Mouse (Mus musculus) ES-E14 (cell line): ENCODE results near the gene Tmem62. TPM values are rescaled to one million over a fixed set of nuclear protein-coding genes. Genes with fewer than 3 reads are reported as not detected.

ENCODE experiments used
- DNase-seq: peaks from one replicate; pipeline ENCODE4 v3.0.0-alpha.2; 2013; ENCODE audit warnings: low read depth, low spot score
- H3K27ac ChIP-seq: 2 replicates; pipeline ENCODE4 v1.5.1; 2012; ENCODE audit warnings: low read depth, mild to moderate bottlenecking, low read length, moderate library complexity, mixed read lengths; ENCODE audit not compliant: poor library complexity, insufficient read depth, severe bottlenecking
- H3K36me3 ChIP-seq: 2 replicates; pipeline ENCODE4 v1.6.1; 2012; ENCODE audit warnings: mild to moderate bottlenecking, low read length, moderate library complexity, mixed read lengths; ENCODE audit not compliant: control insufficient read depth, poor library complexity, insufficient read depth, severe bottlenecking
- H3K4me1 ChIP-seq, 2 experiments: fragments of 150-350 bp in 1 of 2; sonication (generic) in 1 of 2; 2 replicates each; pipeline ENCODE4 v1.6.1; 2012; ENCODE audit warnings: low read length in 2 of 2, mild to moderate bottlenecking in 1 of 2, mixed read lengths in 1 of 2; ENCODE audit not compliant: control insufficient read depth in 2 of 2, insufficient read depth in 2 of 2, poor library complexity in 1 of 2
- H3K4me3 ChIP-seq, 2 experiments: fragments of 150-350 bp in 1 of 2; sonication (generic) in 1 of 2; 2 replicates each; pipeline ENCODE4 v1.5.1; 2012; ENCODE audit warnings: low read length in 2 of 2, low read depth in 1 of 2, mild to moderate bottlenecking in 1 of 2, mixed read lengths in 1 of 2; ENCODE audit not compliant: insufficient read depth in 1 of 2, poor library complexity in 1 of 2, severe bottlenecking in 1 of 2
- H3K9ac ChIP-seq: 2 replicates; pipeline ENCODE4 v1.6.1; 2012; ENCODE audit warnings: low read depth, mild to moderate bottlenecking, low read length, mixed read lengths; ENCODE audit not compliant: poor library complexity, insufficient read depth, severe bottlenecking
- H3K9me3 ChIP-seq: fragments of 150-350 bp; sonication (generic); 2 replicates; pipeline ENCODE4 v1.6.1; 2012; ENCODE audit warnings: low read depth, mild to moderate bottlenecking, low read length; ENCODE audit not compliant: control insufficient read depth, insufficient read depth
- CHD2 ChIP-seq: IDR thresholded peaks from 2 replicates; pipeline ENCODE4 v1.6.1; 2014; ENCODE audit warnings: mild to moderate bottlenecking, low read depth, low read length, inconsistent platforms
- HCFC1 ChIP-seq: IDR thresholded peaks from 2 replicates; pipeline ENCODE4 v1.6.1; 2012; ENCODE audit warnings: low read length, inconsistent platforms, borderline replicate concordance; ENCODE audit not compliant: insufficient read depth
- MAFK ChIP-seq: IDR thresholded peaks from 2 replicates; pipeline ENCODE4 v1.6.1; 2014; ENCODE audit warnings: mild to moderate bottlenecking, low read depth, low read length, inconsistent platforms; ENCODE audit not compliant: insufficient read depth
- ZC3H11A ChIP-seq: IDR thresholded peaks from 2 replicates; pipeline ENCODE4 v1.6.1; 2012; ENCODE audit warnings: low read depth, mild to moderate bottlenecking, inconsistent platforms, low read length, borderline replicate concordance
- ZNF384 ChIP-seq: IDR thresholded peaks from 2 replicates; pipeline ENCODE4 v1.6.1; 2012; ENCODE audit warnings: low read depth, low read length, inconsistent platforms
- in situ Hi-C, 2 experiments: fragments of 600-800 bp; cut with MboI; formaldehyde crosslinking; loops; one replicate each; pipeline ENCODE4 v1.15.1; 2025; ENCODE audit warnings: low sequenced_read_pairs in 2 of 2, inconsistent platforms in 1 of 2; ENCODE audit not compliant: unreplicated experiment in 2 of 2
- total RNA-seq: library from RNA; depleted of rRNA; stranded (reverse); fragments of 300-350 nt; gene quantifications from 2 replicates; pipeline ENCODE4 v1.2.3, GENCODE M21; 2012

Tmem62 gene
- total RNA-seq, 1 experiment = 3.6 TPM

DNA sequence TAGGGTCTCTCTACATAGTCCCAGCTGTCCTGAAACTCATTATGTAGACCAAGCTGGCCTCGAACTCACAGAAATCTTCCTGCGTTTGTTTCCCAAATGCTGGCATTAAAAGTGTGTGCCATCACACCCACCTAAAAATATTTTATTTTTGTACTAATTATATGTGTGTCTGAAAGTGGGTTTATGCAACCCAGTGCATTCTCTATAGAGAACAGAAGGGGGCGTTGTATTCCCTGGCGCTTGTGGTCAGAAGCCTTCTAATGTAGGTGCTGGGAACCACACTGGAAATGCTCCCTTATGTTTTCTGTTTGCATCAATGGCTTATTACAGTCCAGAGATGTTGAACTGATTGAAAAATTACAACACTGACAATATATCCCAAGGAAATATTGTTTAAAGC lies 509 bp upstream of the Tmem62 start:
- Histone ChIP-seq H3K9ac (no peak overlapping the region), H3K9me3 (no peaks in the 10 kb centered on the region), H3K27ac (no peak overlapping the region), H3K4me1 (peaks cover 2 to 3% of the 10 kb centered on the region in 2 experiments; a peak in 1 of 4 replicates), H3K4me3 (peak overlapping the region in 1 of 2 experiments; percentile 77; a peak in 1 of 4 replicates), H3K36me3 (no peaks in the 10 kb centered on the region)
- TF ChIP-seq MAFK (no peak), CHD2 (no peak), ZC3H11A (no peak), HCFC1 (no peak), ZNF384 (no peak)
- no peak for DNase-seq
- in situ Hi-C loops = no loop called here

DNA sequence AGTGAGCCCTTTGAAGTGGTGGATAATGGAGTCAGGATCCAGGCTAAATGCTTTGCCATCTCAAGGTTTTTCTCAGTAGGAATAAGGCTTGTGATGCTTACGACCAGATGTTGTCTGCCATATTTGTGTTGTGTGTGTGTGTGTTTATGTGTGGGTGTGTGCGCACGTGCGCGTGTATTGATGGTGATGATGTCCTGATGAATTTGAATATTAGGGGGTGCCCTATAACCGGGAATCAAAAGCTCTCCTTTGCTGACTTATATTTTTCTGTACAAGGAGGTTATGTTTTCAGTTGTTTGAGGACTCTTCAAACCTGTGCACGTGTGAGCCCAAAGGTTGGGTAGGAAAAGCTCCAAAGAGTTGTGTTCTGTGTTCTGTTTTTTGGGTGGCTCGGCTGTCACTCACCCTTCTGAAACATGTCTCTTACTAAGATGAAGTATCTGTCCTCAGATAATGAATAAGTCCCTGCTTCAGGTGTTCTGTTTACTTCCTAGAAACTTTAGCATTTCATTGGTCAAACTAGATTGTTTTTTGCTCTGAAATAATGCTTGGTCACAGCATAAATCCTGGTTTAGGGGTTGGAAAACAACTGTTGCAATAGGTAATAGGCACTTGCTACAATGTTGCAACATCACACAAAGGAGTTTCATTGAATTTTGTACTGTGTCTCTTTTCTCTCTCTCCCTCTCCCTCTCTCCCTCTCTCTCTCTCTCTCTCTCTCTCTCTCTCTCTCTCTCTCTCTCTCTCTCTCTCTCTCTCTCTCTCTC lies 1.3 kb downstream of the Tmem62 start:
- peaks cover 2% of the 10 kb centered on the region in 2 experiments; a peak in 1 of 4 replicates for H3K4me1 ChIP-seq
- no peak for DNase-seq
- in situ Hi-C loops = no loop called here
- H3K9ac ChIP-seq = no peak overlapping the region
- H3K27ac ChIP-seq = no peak overlapping the region
- H3K9me3 ChIP-seq = no peaks in the 10 kb centered on the region
- TF ChIP-seq MAFK (no peak), HCFC1 (no peak), CHD2 (no peak), ZC3H11A (no peak), ZNF384 (no peak)
- no peaks in the 10 kb centered on the region for H3K36me3 ChIP-seq
- peak overlapping the region; percentile 77 to 85; a peak in 2 of 4 replicates for H3K4me3 ChIP-seq

DNA sequence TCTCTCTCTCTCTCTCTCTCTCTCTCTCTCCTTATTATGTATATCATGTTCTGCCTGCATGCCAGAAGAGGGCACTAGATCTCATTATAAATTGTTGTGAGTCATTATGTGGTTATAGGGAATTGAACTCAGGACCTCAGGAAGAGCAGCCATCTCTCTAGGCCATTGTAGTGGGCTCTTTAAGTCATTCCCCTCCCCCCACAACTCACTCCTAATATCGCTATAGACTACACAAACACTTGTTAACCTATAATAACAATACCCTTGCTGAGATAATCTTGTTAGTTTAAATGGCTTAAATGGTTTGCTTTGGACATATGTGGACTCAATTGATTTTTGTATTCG lies 1.8 kb downstream of the Tmem62 start:
- Histone ChIP-seq H3K27ac (no peak overlapping the region), H3K9me3 (no peaks in the 10 kb centered on the region), H3K36me3 (no peaks in the 10 kb centered on the region), H3K9ac (no peak overlapping the region), H3K4me1 (peaks cover 2% of the 10 kb centered on the region in 2 experiments; a peak in 1 of 4 replicates), H3K4me3 (no peak overlapping the region)
- TF ChIP-seq MAFK (no peak), HCFC1 (no peak), CHD2 (no peak), ZC3H11A (no peak), ZNF384 (no peak)
- in situ Hi-C loops = no loop called here
- DNase-seq = no peak

DNA sequence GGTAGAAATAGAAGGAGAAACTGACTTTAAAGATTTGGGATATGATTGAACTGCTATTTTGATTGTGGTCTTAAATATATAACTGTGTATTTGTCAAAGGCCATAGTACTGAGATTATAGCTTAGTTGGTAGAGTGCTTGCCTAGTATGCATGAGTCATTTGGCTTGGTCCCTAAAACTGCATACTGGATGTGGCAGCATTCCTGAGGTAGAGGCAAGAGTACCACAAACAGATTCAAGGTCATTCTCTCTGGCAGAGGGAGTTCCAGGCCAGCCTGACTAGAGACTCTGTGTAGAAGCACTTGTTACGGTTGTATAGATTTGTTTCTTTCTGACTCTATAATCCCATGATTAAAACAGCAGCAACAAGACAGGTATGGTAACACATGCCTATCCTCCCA lies 3.0 kb downstream of the Tmem62 start:
- no peak for TF ChIP-seq ZNF384
- no peak for TF ChIP-seq ZC3H11A
- TF ChIP-seq MAFK = no peak
- no peak for TF ChIP-seq CHD2
- no peak for TF ChIP-seq HCFC1
- Histone ChIP-seq H3K9me3 (no peaks in the 10 kb centered on the region), H3K27ac (no peak overlapping the region), H3K4me1 (peaks cover 2% of the 10 kb centered on the region in 2 experiments; a peak in 1 of 4 replicates), H3K9ac (no peak overlapping the region), H3K4me3 (no peak overlapping the region), H3K36me3 (no peaks in the 10 kb centered on the region)
- DNase-seq = no peak
- in situ Hi-C loops = loop anchor here in 1 of 2 experiments (10.0 kb wide), 1 partner anchor 115 kb away; no protein-coding TSS in a partner anchor
